Mouse (Mus musculus): Measurements from ENCODE around the gene Iqsec3. TPM values are rescaled to one million over a fixed set of nuclear protein-coding genes. Genes with fewer than 3 reads are reported as not detected.

The Iqsec3 gene
- polyA plus RNA-seq (2014; fragmentation: Nextera tagmentation; extraction: Ambion mirVana), result 11.2 and 11.6 TPM in 2 replicates

DNA sequence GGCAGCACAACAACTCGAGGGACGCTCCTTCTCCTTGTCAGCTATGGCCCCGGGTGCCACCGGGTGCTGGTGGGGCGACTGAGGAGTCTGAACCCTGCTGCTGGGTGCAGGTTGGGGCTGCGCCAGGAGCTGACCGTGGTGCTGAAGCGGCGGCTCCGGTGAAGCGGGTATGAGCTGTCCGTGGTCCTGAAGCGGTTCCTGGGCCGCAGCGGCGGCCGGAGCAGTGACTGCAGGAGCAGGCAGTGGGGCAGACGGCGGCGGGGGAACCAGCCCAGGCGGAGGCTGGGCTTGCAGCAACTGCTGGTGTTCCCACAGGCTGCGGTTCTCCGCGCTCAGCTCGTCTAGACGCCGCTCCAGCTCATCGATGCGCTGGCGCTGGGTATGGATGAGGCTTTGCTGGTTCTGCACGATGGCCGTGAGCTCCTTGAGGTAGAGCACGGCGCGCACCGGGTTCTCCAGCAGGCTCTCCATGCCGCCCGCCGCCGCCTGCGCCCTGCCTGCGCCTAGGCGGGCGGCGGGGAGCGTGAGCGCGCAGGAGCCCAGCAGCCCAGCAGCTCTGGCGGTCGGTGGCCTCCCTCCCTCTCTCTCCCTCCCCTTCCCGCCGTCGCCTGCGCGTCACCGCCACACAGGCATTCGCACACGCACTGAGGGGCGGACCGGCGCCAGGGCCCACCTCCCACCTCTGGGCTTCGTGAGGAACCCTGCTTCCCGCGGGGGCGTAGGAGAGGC lies at the start of gene Iqsec3:
Iqsec3 (minus strand) TSS at position 586 of the 729 bp plus-strand sequence.
- peak; percentile 94 for ATAC-seq (ENCODE audit: low FRiP score, low TSS enrichment)
- under 1% methylated on average over 64 of the region's 65 CpGs for WGBS

DNA sequence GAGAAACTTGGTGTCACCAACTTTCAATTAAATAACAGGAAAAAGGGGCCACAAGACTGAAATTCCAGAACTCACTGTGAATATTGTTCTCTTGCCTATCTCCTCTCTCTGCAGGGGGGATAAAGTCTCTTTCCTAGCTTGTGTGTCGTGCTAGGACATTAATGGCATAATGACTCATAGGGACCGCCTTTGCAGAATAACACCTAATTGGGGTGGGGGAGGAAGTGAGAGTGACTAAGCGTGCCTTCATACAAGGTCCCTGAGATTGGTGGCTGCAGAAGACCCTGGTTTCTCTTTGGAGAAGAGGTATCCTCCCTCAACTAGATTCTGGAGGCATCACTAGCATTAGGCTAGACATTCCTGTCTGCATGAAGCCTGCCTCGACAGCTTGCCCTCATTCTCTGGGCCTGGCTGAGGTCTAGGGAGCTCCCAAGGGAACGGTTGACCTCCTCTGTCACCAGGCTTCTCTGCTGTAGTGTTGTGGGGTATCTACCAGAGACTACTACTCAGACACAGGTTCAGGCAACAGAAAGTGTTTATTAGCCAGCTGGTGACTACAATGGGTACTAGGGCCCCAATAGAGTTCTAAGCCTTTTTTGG lies 48.7 kb upstream of the Iqsec3 start:
- 83% methylated on average over 5 of the region's 5 CpGs for WGBS
- no peaks in the 10 kb centered on the region for H3K36me3 ChIP-seq (ENCODE audit: control insufficient read depth, insufficient read depth, low read length)
- no peak overlapping the region for H3K4me2 ChIP-seq (ENCODE audit: low read length)
- DNase-seq, result no peak
- no peaks in the 10 kb centered on the region for H3K4me1 ChIP-seq (ENCODE audit: control insufficient read depth, insufficient read depth, low read length)
- no peak for ATAC-seq (ENCODE audit: low FRiP score, low TSS enrichment)
- H3K27ac ChIP-seq (replicated peaks; ENCODE audit: low read depth, low read length), result no peak overlapping the region
- no peak overlapping the region for H3K4me3 ChIP-seq (replicated peaks; ENCODE audit: low read depth, low read length)
- no peaks in the 10 kb centered on the region for H3K27me3 ChIP-seq (ENCODE audit: control insufficient read depth, insufficient read depth, low read length)
- H3K9ac ChIP-seq (replicated peaks; ENCODE audit: low read length), result no peak overlapping the region
- H3K9me3 ChIP-seq (ENCODE audit: control insufficient read depth, low read length), result no peaks in the 10 kb centered on the region

More for the DNA sequence above, at the start of gene Iqsec3:
- Histone ChIP-seq H3K27ac (replicated peaks; ENCODE audit: low read depth, low read length) (peak within 1 kb of the TSS; percentile 93), H3K4me3 (replicated peaks; ENCODE audit: low read depth, low read length) (peak within 1 kb of the TSS; percentile 66), H3K9ac (replicated peaks; ENCODE audit: low read length) (peak within 1 kb of the TSS; percentile 83), H3K9me3 (ENCODE audit: control insufficient read depth, low read length) (no peaks in the 10 kb centered on the region), H3K4me1 (ENCODE audit: control insufficient read depth, insufficient read depth, low read length) (peaks cover 17% of the 10 kb centered on the region; the same call in 1 of the 2 replicates), H3K27me3 (ENCODE audit: control insufficient read depth, insufficient read depth, low read length) (no peaks in the 10 kb centered on the region), H3K36me3 (ENCODE audit: control insufficient read depth, insufficient read depth, low read length) (no peaks in the 10 kb centered on the region), H3K4me2 (ENCODE audit: low read length) (peak within 1 kb of the TSS; percentile 62)
- DNase-seq, result peak; percentile 92

DNA sequence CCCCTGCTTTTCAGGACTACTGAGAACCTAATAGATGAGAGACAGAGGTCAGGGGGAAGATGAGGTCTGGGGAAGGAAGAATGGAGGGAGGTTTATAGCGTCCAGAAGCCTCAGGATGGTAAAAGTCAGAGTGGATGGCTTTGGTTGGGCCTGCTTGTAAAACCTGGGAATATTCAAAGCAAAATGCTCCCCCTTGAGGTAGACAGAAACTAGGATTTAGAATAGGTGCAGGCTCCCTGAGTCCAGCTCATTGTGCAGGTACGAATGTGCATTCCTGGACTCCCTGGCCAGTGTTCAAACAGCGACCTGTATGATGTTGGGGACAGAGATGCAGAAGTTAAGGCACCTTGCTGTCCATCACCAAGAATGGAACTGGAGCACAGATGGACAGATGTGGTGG lies 47.6 kb upstream of the Iqsec3 start:
- no peaks in the 10 kb centered on the region for H3K36me3 ChIP-seq (ENCODE audit: control insufficient read depth, insufficient read depth, low read length)
- ATAC-seq (ENCODE audit: low FRiP score, low TSS enrichment), result no peak
- H3K27me3 ChIP-seq (ENCODE audit: control insufficient read depth, insufficient read depth, low read length), result no peaks in the 10 kb centered on the region
- H3K4me2 ChIP-seq (ENCODE audit: low read length), result no peak overlapping the region
- peak; percentile 40 for DNase-seq
- no peaks in the 10 kb centered on the region for H3K9me3 ChIP-seq (ENCODE audit: control insufficient read depth, low read length)
- no peak overlapping the region for H3K27ac ChIP-seq (replicated peaks; ENCODE audit: low read depth, low read length)
- no peak overlapping the region for H3K9ac ChIP-seq (replicated peaks; ENCODE audit: low read length)
- H3K4me1 ChIP-seq (ENCODE audit: control insufficient read depth, insufficient read depth, low read length), result no peaks in the 10 kb centered on the region
- no peak overlapping the region for H3K4me3 ChIP-seq (replicated peaks; ENCODE audit: low read depth, low read length)
- whole genome bisulfite sequencing, result 74% methylated on average over 3 of the region's 3 CpGs

DNA sequence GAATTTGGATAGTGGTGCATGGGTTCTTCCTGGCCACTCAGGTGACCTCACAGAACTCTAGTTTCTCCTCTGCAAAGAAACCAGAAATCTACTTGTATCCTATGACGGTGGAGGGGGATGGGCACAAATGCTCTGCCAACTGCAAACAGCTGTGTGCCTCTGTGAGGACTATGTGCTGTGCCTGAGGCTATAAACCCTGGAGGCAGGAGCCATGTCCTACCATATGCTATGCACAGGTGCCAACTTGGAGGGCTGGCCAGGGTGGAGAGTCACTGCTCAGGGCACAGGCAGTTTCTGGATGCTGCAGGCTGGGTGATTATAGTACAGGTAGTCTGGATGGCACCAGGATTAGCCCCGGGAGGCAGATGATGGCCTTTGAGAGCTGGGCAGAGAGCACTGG lies 46.4 kb upstream of the Iqsec3 start:
- H3K36me3 ChIP-seq (ENCODE audit: control insufficient read depth, insufficient read depth, low read length), result no peaks in the 10 kb centered on the region
- DNase-seq (no peak), ATAC-seq (ENCODE audit: low FRiP score, low TSS enrichment) (no peak)
- no peaks in the 10 kb centered on the region for H3K4me1 ChIP-seq (ENCODE audit: control insufficient read depth, insufficient read depth, low read length)
- H3K4me3 ChIP-seq (replicated peaks; ENCODE audit: low read depth, low read length), result no peak overlapping the region
- H3K4me2 ChIP-seq (ENCODE audit: low read length), result no peak overlapping the region
- H3K27ac ChIP-seq (replicated peaks; ENCODE audit: low read depth, low read length), result no peak overlapping the region
- H3K9ac ChIP-seq (replicated peaks; ENCODE audit: low read length), result no peak overlapping the region
- 79% methylated on average over 2 of the region's 2 CpGs for WGBS
- no peaks in the 10 kb centered on the region for H3K9me3 ChIP-seq (ENCODE audit: control insufficient read depth, low read length)
- H3K27me3 ChIP-seq (ENCODE audit: control insufficient read depth, insufficient read depth, low read length), result no peaks in the 10 kb centered on the region

DNA sequence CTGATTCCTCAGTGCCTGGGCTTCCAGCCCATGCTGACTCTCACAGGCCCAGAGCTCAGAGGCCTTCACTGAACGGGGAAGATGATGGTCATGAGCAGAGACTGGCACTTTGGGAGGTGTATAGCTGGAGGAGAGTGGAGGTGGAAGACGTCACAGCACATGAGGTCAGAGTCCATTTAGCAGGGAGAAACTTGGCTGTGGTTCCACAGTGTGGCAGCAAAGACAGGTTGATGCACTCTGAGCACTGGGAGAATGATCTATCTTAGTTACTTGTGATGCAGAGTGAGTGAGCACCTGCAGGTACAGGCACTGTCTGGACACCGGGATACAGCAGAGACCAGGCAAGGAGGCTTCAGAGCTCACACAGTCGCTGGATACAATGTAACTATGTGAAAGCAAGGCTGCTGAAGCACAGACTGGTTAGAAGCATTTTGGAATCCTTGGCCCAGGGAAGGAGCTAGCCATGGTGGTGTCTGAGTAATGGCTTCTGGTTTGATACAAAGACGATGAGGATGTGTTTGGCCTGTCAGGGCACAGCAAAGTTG lies 45.9 kb upstream of the Iqsec3 start:
- Histone ChIP-seq H3K9me3 (ENCODE audit: control insufficient read depth, low read length) (no peaks in the 10 kb centered on the region), H3K4me2 (ENCODE audit: low read length) (no peak overlapping the region), H3K4me3 (replicated peaks; ENCODE audit: low read depth, low read length) (no peak overlapping the region), H3K27ac (replicated peaks; ENCODE audit: low read depth, low read length) (no peak overlapping the region), H3K9ac (replicated peaks; ENCODE audit: low read length) (no peak overlapping the region), H3K27me3 (ENCODE audit: control insufficient read depth, insufficient read depth, low read length) (no peaks in the 10 kb centered on the region), H3K36me3 (ENCODE audit: control insufficient read depth, insufficient read depth, low read length) (no peaks in the 10 kb centered on the region), H3K4me1 (ENCODE audit: control insufficient read depth, insufficient read depth, low read length) (no peaks in the 10 kb centered on the region)
- no peak for DNase-seq
- WGBS, result 76% methylated on average over 5 of the region's 5 CpGs
- no peak for ATAC-seq (ENCODE audit: low FRiP score, low TSS enrichment)

DNA sequence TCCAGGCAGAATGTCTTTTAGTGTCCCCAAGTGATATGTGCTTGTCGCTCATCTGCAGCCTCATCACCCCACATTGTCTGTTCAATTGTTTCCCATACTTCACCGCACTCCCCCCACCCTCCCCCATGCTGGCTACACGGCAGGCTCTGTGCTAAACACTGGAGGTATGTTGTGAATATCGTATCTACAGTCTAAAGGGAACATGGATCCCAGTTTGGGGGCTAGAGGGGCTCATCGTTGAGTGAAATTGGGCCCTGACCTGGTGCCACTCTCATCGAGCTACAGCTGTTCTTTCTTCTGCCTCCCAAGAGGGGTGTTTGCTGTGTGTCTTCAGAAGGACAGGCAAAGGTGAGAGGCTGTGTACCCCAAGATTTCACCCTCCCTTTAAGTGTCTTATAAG lies 44.2 kb upstream of the Iqsec3 start:
- WGBS, result 79% methylated on average over 6 of the region's 6 CpGs
- DNase-seq (no peak), ATAC-seq (ENCODE audit: low FRiP score, low TSS enrichment) (no peak)

DNA sequence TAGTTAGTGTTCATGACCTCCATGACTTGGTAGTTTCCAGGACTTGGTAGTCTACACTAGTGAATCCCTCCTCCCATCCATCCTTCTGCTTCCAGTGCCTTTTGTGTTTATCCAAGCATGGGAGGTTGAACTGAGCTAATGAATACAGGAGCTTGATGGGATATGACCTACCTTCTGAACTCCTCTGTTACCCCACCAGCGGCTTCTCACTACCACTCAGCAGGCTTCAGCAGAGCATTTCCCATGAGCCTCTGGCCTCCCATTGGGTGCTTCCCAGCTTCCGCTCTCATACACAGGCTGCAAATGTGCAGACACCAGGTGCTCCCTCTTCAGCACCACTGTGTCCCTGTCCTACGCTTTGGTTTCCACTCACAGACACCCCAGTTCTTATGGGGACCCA lies 36.9 kb upstream of the Iqsec3 start:
- H3K4me1 ChIP-seq (ENCODE audit: control insufficient read depth, insufficient read depth, low read length), result no peaks in the 10 kb centered on the region
- 97% methylated on average over 3 of the region's 3 CpGs for WGBS
- no peak for DNase-seq
- no peak overlapping the region for H3K4me3 ChIP-seq (replicated peaks; ENCODE audit: low read depth, low read length)
- ATAC-seq (ENCODE audit: low FRiP score, low TSS enrichment), result no peak
- no peak overlapping the region for H3K9ac ChIP-seq (replicated peaks; ENCODE audit: low read length)
- H3K4me2 ChIP-seq (ENCODE audit: low read length), result no peak overlapping the region
- no peak overlapping the region for H3K27ac ChIP-seq (replicated peaks; ENCODE audit: low read depth, low read length)
- no peaks in the 10 kb centered on the region for H3K36me3 ChIP-seq (ENCODE audit: control insufficient read depth, insufficient read depth, low read length)
- H3K27me3 ChIP-seq (ENCODE audit: control insufficient read depth, insufficient read depth, low read length), result no peaks in the 10 kb centered on the region
- H3K9me3 ChIP-seq (ENCODE audit: control insufficient read depth, low read length), result no peaks in the 10 kb centered on the region

More for the DNA sequence above, 44.2 kb upstream of the Iqsec3 start:
- H3K4me1 ChIP-seq (ENCODE audit: control insufficient read depth, insufficient read depth, low read length), result no peaks in the 10 kb centered on the region
- no peak overlapping the region for H3K27ac ChIP-seq (replicated peaks; ENCODE audit: low read depth, low read length)
- H3K9me3 ChIP-seq (ENCODE audit: control insufficient read depth, low read length), result no peaks in the 10 kb centered on the region
- H3K4me2 ChIP-seq (ENCODE audit: low read length), result no peak overlapping the region
- no peak overlapping the region for H3K9ac ChIP-seq (replicated peaks; ENCODE audit: low read length)
- H3K36me3 ChIP-seq (ENCODE audit: control insufficient read depth, insufficient read depth, low read length), result no peaks in the 10 kb centered on the region
- H3K27me3 ChIP-seq (ENCODE audit: control insufficient read depth, insufficient read depth, low read length), result no peaks in the 10 kb centered on the region
- no peak overlapping the region for H3K4me3 ChIP-seq (replicated peaks; ENCODE audit: low read depth, low read length)

DNA sequence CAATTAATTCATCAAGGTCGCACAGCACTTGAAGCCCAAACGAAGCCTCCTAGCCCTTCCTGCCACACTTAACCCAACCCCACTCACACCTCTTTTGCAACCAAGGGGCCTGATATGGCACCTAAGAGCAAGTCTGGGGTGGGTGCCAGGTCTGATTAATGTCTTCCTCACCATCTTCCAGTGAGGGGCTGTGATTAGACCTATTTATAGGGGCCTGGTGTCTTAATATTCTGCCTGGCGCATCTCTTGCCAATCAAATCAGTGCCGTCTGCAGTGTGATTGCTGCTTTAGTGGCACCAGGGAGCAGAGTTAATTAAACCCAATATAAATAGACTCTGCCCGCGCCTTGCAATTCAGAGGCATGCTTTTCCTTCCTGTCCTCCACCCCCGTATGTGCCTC lies 36.4 kb upstream of the Iqsec3 start:
- Histone ChIP-seq H3K27ac (replicated peaks; ENCODE audit: low read depth, low read length) (no peak overlapping the region), H3K4me2 (ENCODE audit: low read length) (no peak overlapping the region), H3K27me3 (ENCODE audit: control insufficient read depth, insufficient read depth, low read length) (no peaks in the 10 kb centered on the region), H3K36me3 (ENCODE audit: control insufficient read depth, insufficient read depth, low read length) (no peaks in the 10 kb centered on the region), H3K4me3 (replicated peaks; ENCODE audit: low read depth, low read length) (no peak overlapping the region), H3K9ac (replicated peaks; ENCODE audit: low read length) (no peak overlapping the region), H3K4me1 (ENCODE audit: control insufficient read depth, insufficient read depth, low read length) (no peaks in the 10 kb centered on the region), H3K9me3 (ENCODE audit: control insufficient read depth, low read length) (no peaks in the 10 kb centered on the region)
- DNase-seq, result no peak
- ATAC-seq (ENCODE audit: low FRiP score, low TSS enrichment), result no peak
- 82% methylated on average over 7 of the region's 7 CpGs for WGBS

DNA sequence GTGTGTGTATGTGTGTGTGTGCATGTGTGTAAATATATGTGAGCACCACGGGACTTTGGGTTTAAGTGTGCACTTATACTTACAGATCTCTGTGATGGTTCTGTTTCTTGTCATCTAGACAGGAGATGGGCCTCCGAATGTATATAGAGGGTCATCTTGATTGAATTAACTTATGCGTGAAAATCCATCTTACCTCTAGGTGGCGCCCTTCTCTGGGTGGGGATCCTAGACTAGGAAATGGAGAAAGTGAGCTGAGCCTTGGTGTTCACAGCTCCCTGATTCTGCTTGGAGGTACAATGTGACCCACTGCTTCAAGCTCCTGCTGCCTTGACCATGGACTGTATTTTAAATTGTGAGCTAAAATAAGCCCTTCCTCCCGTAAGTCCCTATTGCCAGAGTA lies 34.8 kb upstream of the Iqsec3 start:
- no peak for DNase-seq
- ATAC-seq (ENCODE audit: low FRiP score, low TSS enrichment), result no peak
- Histone ChIP-seq H3K27me3 (ENCODE audit: control insufficient read depth, insufficient read depth, low read length) (no peaks in the 10 kb centered on the region), H3K4me1 (ENCODE audit: control insufficient read depth, insufficient read depth, low read length) (no peaks in the 10 kb centered on the region), H3K4me2 (ENCODE audit: low read length) (no peak overlapping the region), H3K36me3 (ENCODE audit: control insufficient read depth, insufficient read depth, low read length) (no peaks in the 10 kb centered on the region), H3K9me3 (ENCODE audit: control insufficient read depth, low read length) (no peaks in the 10 kb centered on the region), H3K9ac (replicated peaks; ENCODE audit: low read length) (no peak overlapping the region), H3K27ac (replicated peaks; ENCODE audit: low read depth, low read length) (no peak overlapping the region), H3K4me3 (replicated peaks; ENCODE audit: low read depth, low read length) (no peak overlapping the region)
- WGBS, result 71% methylated on average over 5 of the region's 5 CpGs
